Mouse (Mus musculus): ENCODE measurements around the gene Fam129c. TPM values are rescaled to one million over a fixed set of nuclear protein-coding genes. Genes with fewer than 3 reads are reported as not detected.

Gene Fam129c
- polyA plus RNA-seq, 1 experiment, result 3.9 TPM

DNA sequence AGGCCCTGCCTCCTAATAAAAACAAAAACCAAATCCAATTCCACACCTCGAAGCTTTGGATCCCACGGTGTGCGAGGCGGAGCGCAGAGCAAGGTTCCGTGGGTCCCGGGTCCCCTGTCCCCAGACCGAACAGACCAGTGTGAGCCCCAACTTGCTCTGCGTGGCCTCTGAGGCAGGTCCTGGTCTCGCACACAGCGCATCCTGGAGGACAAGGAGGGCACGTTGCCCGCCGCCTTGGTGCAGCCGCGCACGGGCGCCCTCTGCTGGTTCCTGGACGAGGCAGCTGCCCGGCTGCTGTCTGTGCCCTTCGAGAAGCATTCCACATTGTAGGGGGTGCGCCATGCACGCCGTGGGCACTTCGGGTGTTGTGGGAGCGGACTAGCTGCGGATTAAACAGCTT lies 1.6 kb upstream of the Fam129c start:
- Histone ChIP-seq H3K36me3 (ENCODE audit: control insufficient read depth, insufficient read depth, low read length) (no peaks in the 10 kb centered on the region), H3K27me3 (ENCODE audit: control insufficient read depth, insufficient read depth, low read length) (no peaks in the 10 kb centered on the region), H3K4me3 (ENCODE audit: control insufficient read depth, low read depth, low read length) (no peak overlapping the region; the same call in 1 of the 2 replicates), H3K27ac (ENCODE audit: control insufficient read depth, insufficient read depth, low read depth, low read length) (no peak overlapping the region), H3K4me1 (ENCODE audit: control insufficient read depth, insufficient read depth, low read length) (peaks cover 12% of the 10 kb centered on the region)
- TF ChIP-seq CTCF (IDR thresholded peaks at IDR 0.05; ENCODE audit: control insufficient read depth, insufficient read depth, insufficient replicate concordance, low read depth, low read length) (peak; percentile 87; the same call in 1 of the 2 replicates), POLR2A (IDR thresholded peaks at IDR 0.05; ENCODE audit: control insufficient read depth, low read depth, low read length) (no peak)

DNA sequence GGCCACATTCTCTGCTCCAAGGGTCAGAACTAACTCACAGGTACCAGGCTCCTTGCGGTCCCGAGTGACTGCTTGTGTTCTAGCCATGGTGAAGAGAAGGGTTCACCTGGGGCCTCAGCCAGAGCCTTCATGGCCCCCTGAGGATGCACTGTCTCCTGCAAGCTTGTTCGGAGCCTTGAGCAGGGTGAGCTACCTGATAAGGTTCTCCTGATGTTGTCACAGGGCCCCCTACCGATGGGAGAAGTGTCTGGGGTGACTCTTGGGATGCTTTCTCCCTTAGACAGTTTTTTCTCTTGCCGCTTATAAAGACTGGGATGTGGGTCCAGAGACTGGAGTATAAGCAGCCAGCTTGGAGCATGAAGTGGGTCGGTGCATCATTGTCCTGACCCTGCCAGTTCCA lies 1.1 kb upstream of the Fam129c start:
- no peak for TF ChIP-seq POLR2A (IDR thresholded peaks at IDR 0.05; ENCODE audit: control insufficient read depth, low read depth, low read length)
- no peak for TF ChIP-seq CTCF (IDR thresholded peaks at IDR 0.05; ENCODE audit: control insufficient read depth, insufficient read depth, insufficient replicate concordance, low read depth, low read length)
- no peaks in the 10 kb centered on the region for H3K27me3 ChIP-seq (ENCODE audit: control insufficient read depth, insufficient read depth, low read length)
- H3K4me1 ChIP-seq (ENCODE audit: control insufficient read depth, insufficient read depth, low read length), result peaks cover 8% of the 10 kb centered on the region
- H3K4me3 ChIP-seq (ENCODE audit: control insufficient read depth, low read depth, low read length), result no peak overlapping the region
- no peak overlapping the region for H3K27ac ChIP-seq (ENCODE audit: control insufficient read depth, insufficient read depth, low read depth, low read length)
- no peaks in the 10 kb centered on the region for H3K36me3 ChIP-seq (ENCODE audit: control insufficient read depth, insufficient read depth, low read length)

DNA sequence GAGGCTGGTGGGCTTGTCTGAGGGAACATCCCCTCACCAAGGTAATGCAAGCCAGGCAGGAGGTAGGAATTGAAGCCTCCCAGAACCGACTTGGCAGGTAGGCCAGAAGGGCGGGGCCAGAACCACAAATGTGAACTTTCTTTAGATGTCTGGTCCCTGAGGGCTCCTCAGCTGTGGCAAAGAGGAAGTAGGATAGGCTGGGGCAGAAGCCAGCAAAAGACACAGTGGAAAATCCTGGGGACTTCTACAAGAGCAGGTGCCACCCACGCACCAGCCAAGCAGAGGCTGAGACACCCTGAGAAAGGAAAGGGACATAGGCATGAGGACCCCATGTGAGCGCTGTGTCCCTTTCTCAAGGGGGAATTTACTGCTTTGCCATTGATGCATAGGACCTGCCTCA lies 650 bp upstream of the Fam129c start:
- no peak overlapping the region for H3K4me3 ChIP-seq (ENCODE audit: control insufficient read depth, low read depth, low read length)
- no peak for TF ChIP-seq CTCF (IDR thresholded peaks at IDR 0.05; ENCODE audit: control insufficient read depth, insufficient read depth, insufficient replicate concordance, low read depth, low read length)
- no peak for TF ChIP-seq POLR2A (IDR thresholded peaks at IDR 0.05; ENCODE audit: control insufficient read depth, low read depth, low read length)
- H3K4me1 ChIP-seq (ENCODE audit: control insufficient read depth, insufficient read depth, low read length), result peaks cover 6% of the 10 kb centered on the region
- no peaks in the 10 kb centered on the region for H3K27me3 ChIP-seq (ENCODE audit: control insufficient read depth, insufficient read depth, low read length)
- H3K27ac ChIP-seq (ENCODE audit: control insufficient read depth, insufficient read depth, low read depth, low read length), result no peak overlapping the region
- H3K36me3 ChIP-seq (ENCODE audit: control insufficient read depth, insufficient read depth, low read length), result no peaks in the 10 kb centered on the region

DNA sequence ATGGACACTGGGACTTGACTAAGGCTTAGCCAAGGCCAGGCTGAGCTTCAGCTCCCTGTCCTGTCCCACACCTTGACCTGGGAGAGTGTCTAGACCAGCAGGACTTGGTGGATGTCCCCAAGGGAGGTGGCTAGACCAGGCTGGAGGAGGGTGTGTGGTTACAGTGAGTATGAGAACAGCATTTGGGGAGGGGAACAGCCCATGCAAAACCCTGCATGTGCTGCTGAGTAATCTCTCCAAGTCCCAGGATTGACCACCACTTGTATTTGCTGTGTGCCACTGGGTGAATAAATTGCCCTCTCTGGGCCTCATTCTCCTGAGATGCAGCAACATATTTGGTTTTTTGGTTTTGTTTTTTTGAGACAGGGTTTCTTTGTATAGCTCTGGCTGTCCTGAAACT lies 927 bp downstream of the Fam129c start:
- H3K27ac ChIP-seq (ENCODE audit: control insufficient read depth, insufficient read depth, low read depth, low read length), result no peak overlapping the region
- no peak for TF ChIP-seq POLR2A (IDR thresholded peaks at IDR 0.05; ENCODE audit: control insufficient read depth, low read depth, low read length)
- no peak for TF ChIP-seq CTCF (IDR thresholded peaks at IDR 0.05; ENCODE audit: control insufficient read depth, insufficient read depth, insufficient replicate concordance, low read depth, low read length)
- no peak overlapping the region for H3K4me3 ChIP-seq (ENCODE audit: control insufficient read depth, low read depth, low read length)
- peaks cover 10% of the 10 kb centered on the region for H3K4me1 ChIP-seq (ENCODE audit: control insufficient read depth, insufficient read depth, low read length)
- H3K36me3 ChIP-seq (ENCODE audit: control insufficient read depth, insufficient read depth, low read length), result no peaks in the 10 kb centered on the region
- no peaks in the 10 kb centered on the region for H3K27me3 ChIP-seq (ENCODE audit: control insufficient read depth, insufficient read depth, low read length)

DNA sequence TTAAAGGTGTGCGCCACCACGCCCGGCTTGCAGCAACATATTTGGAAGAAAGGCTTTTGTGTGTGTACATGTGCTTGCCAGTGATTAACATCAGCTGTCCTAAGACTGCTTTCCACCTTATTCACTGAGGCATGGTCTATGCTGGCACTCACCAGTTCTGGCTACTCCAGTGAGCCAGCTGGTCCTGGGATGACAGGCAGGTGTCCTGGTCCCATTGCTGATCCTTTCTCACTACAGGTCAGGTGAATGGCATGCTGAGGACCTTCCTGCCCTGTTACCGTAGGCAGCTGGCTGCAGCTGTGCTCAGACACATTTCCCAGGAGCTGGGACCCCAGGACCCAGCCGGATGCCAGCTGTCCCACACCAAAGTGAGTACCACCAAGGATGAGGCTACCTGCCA lies 1.4 kb downstream of the Fam129c start:
- no peak for TF ChIP-seq POLR2A (IDR thresholded peaks at IDR 0.05; ENCODE audit: control insufficient read depth, low read depth, low read length)
- TF ChIP-seq CTCF (IDR thresholded peaks at IDR 0.05; ENCODE audit: control insufficient read depth, insufficient read depth, insufficient replicate concordance, low read depth, low read length), result no peak
- Histone ChIP-seq H3K4me1 (ENCODE audit: control insufficient read depth, insufficient read depth, low read length) (peaks cover 10% of the 10 kb centered on the region), H3K27me3 (ENCODE audit: control insufficient read depth, insufficient read depth, low read length) (no peaks in the 10 kb centered on the region), H3K36me3 (ENCODE audit: control insufficient read depth, insufficient read depth, low read length) (no peaks in the 10 kb centered on the region), H3K27ac (ENCODE audit: control insufficient read depth, insufficient read depth, low read depth, low read length) (no peak overlapping the region), H3K4me3 (ENCODE audit: control insufficient read depth, low read depth, low read length) (no peak overlapping the region)

DNA sequence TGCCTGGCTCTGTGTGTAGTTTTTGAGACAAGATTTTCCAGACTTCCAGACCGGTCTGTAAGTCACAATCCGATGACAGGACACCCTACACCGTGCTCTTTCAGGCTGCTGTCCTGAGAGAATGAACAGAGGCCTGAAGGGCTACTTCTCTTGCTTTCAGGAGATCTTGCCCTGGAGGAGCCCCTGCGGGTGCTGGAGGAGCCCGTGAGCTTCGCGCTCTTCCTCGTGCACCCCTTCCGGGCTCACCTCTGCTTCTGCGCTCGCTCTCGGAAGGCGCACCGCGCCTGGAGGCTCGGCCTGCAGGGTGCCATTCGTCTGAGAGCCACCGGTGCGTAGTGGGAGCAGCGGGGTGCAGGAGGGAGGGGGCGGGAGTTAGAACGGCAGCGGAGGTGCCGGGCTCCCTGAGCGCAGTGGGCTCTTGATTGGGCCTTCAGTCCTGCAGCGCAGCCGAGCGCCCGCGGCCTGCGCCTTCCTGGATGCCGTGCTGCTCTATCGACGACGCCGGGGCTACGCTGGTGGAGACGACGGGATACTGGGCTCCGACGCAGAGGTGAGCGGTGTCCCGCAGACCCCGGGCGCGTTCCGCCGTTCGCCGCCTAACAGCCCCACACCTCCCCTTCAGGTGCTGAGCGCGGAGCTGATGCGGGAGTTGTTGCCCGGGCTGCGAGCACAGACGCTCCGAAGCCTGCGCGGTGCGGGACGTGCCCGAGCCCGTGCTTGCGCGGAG lies 4.7 kb downstream of the Fam129c start:
- Histone ChIP-seq H3K36me3 (ENCODE audit: control insufficient read depth, insufficient read depth, low read length) (no peaks in the 10 kb centered on the region), H3K27ac (ENCODE audit: control insufficient read depth, insufficient read depth, low read depth, low read length) (no peak overlapping the region), H3K4me3 (ENCODE audit: control insufficient read depth, low read depth, low read length) (peak overlapping the region; percentile 65), H3K4me1 (ENCODE audit: control insufficient read depth, insufficient read depth, low read length) (peaks cover 7% of the 10 kb centered on the region), H3K27me3 (ENCODE audit: control insufficient read depth, insufficient read depth, low read length) (no peaks in the 10 kb centered on the region)
- no peak for TF ChIP-seq POLR2A (IDR thresholded peaks at IDR 0.05; ENCODE audit: control insufficient read depth, low read depth, low read length)
- TF ChIP-seq CTCF (IDR thresholded peaks at IDR 0.05; ENCODE audit: control insufficient read depth, insufficient read depth, insufficient replicate concordance, low read depth, low read length), result no peak

DNA sequence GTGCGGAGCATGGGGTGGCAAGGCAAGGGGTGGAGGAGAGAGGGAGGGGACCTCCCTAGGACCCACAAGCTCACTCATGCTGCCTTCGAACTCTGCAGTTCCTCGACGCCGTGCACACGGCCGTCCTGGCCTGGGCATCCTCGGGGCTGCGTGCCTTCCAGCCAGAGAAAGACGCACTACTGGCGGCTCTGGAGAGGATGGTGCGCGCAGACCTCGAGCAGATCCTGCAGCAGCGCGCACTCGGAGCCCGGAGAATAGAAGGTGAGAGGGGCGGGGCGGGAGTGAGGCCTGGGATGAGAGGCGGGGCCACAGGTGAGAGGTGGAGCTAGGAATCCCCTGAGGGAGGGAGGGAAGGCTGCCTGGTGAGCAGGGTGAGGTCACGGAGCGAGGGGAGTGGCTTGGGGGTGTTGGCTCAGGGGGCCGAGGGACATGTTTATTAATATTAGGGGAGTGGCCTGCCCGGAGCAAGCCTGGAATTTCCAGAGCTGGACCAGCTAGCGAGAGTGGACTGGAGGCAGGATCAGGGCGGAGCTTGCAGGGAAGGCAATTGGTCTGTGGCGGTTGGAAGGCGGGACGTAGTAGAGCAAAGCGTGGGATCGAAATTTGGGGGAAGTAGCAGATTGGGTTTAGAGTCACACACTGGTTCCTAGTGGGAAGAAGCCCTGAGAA lies 5.4 kb downstream of the Fam129c start:
- no peak overlapping the region for H3K27ac ChIP-seq (ENCODE audit: control insufficient read depth, insufficient read depth, low read depth, low read length)
- peak overlapping the region; percentile 65 for H3K4me3 ChIP-seq (ENCODE audit: control insufficient read depth, low read depth, low read length)
- H3K27me3 ChIP-seq (ENCODE audit: control insufficient read depth, insufficient read depth, low read length), result no peaks in the 10 kb centered on the region
- H3K36me3 ChIP-seq (ENCODE audit: control insufficient read depth, insufficient read depth, low read length), result no peaks in the 10 kb centered on the region
- TF ChIP-seq CTCF (IDR thresholded peaks at IDR 0.05; ENCODE audit: control insufficient read depth, insufficient read depth, insufficient replicate concordance, low read depth, low read length) (no peak), POLR2A (IDR thresholded peaks at IDR 0.05; ENCODE audit: control insufficient read depth, low read depth, low read length) (no peak)
- H3K4me1 ChIP-seq (ENCODE audit: control insufficient read depth, insufficient read depth, low read length), result peaks cover 7% of the 10 kb centered on the region
